Mouse (Mus musculus) right cerebral cortex, postnatal 4 days (tissue): ENCODE results near the gene Acox2.

Experiments
- DNase-seq: peaks from one replicate; pipeline ENCODE4 v3.0.0-alpha.2; 2022

Acox2 gene

DNA sequence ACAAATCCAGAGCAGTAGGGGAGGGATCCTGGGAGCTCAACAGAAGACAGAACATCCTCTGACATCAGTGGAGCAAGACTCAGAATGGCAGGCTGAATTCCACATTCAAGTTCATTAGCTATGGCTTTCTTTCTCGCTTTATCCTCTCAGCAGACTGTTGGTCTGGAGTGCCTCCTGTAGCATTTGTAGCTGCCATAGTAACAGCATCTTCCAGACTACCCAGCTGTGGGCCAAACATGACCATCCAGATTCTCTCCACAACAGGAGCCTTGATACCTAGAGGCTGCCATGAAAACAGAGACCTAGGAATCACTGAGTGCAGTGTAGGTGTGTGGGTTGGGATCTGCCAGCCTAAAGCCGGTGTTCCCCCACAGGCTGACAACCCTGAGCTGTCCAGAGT lies 49.3 kb downstream of the Acox2 start:
- no peak for DNase-seq

DNA sequence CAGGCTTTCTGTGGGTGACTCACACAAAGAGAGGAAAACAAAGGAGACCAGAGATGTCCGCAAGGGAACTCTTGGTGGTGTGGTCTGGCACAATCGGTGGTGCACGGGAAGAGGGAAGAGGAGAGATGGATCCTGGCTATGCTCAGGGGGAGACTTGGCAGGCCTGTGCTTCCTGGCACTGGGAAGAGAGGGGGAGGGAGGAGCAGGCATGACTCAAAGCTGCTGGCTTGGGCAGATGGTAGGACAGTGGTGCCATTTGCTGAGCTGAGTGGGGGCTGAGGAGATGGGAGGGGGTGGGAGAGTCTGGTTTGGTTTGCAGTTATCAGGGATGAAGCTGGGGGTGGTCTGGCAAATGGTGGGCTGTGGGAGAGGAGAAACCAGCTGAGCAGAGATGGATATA lies 50.3 kb downstream of the Acox2 start:
- peak; percentile 43 for DNase-seq

GRCm38 (mm10) chr14:8207543-8207942 lies 51.6 kb downstream of the Acox2 start:
- no peak for DNase-seq

GRCm38 (mm10) chr14:8207105-8207504 lies 52.0 kb downstream of the Acox2 start:
- DNase-seq = no peak

- no peak for DNase-seq
Observed at GRCm38 (mm10) chr14:8206179-8206910, 52.8 kb downstream of the Acox2 start.

DNA sequence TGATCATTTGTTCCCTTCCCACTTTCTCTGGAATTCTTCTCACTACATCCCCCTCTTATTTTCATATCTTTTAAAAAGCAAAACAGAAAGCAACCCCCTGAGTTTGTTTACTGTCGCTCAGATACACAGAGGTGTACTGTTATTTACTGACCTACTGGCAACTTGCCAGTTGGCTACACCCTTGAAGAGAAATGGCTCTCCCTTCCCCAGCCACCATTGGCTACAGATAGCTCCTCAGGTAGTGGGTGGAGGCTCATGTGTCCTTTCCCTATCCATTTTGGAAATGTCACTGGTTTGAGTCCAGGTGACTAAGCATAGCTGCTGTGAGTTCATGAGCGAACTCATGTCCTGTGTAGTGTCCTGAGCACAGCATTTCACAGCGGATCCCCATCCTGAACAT lies 57.4 kb downstream of the Acox2 start:
- no peak for DNase-seq

DNA sequence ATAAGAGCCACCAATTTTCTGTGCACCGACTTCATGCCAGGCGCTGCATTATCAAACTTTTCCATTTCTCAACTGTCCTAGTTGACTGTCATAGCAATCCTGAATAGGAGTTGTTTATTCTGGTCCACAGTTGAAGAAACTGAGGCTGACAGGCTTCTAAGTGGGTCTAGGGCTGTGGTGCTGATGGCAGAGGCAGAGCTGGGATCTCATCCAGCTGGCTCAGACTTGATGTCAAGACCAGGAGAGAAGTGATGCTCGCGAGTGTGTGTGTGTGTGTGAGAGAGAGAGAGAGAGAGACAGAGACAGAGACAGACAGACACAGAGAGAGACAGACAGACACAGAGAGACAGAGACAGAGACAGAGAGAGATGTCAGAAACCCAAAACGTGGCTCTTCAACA lies 58.4 kb downstream of the Acox2 start:
- DNase-seq = no peak

- DNase-seq = no peak
Observed at GRCm38 (mm10) chr14:8192727-8193126, 66.4 kb downstream of the Acox2 start.

GRCm38 (mm10) chr14:8191331-8191965 lies 67.7 kb downstream of the Acox2 start:
- no peak for DNase-seq

GRCm38 (mm10) chr14:8190556-8190955 lies 68.6 kb downstream of the Acox2 start:
- no peak for DNase-seq

GRCm38 (mm10) chr14:8186278-8187045 lies 72.7 kb downstream of the Acox2 start:
- peak; percentile 57 for DNase-seq

- no peak for DNase-seq
Observed at GRCm38 (mm10) chr14:8183330-8183729, 75.8 kb downstream of the Acox2 start.

GRCm38 (mm10) chr14:8180371-8181035 lies 78.7 kb downstream of the Acox2 start:
- no peak for DNase-seq

- DNase-seq = no peak
Observed at GRCm38 (mm10) chr14:8176251-8176650, 82.9 kb downstream of the Acox2 start.
